Mouse (Mus musculus) C2C12 (cell line): Measurements from ENCODE around the gene Fbxl20.

Experiments
- CTCF ChIP-seq: IDR thresholded peaks from one replicate; pipeline ENCODE4 v1.5.1; 2011; ENCODE audit not compliant: control insufficient read depth, insufficient read depth, insufficient read length
- MAX ChIP-seq: IDR thresholded peaks from one replicate; pipeline ENCODE4 v1.6.1; 2011; ENCODE audit warnings: mild to moderate bottlenecking, control low read depth
- MYOD1 ChIP-seq: IDR thresholded peaks from one replicate; pipeline ENCODE4 v1.6.1; 2011; ENCODE audit warnings: low read depth; ENCODE audit not compliant: control insufficient read depth, insufficient read length
- MYOG ChIP-seq: IDR thresholded peaks from one replicate; pipeline ENCODE4 v1.6.1; 2011; ENCODE audit not compliant: control insufficient read depth, insufficient read length; ENCODE audit errors: extremely low read depth
- USF1 ChIP-seq: IDR thresholded peaks from one replicate; pipeline ENCODE4 v1.6.1; 2011; ENCODE audit warnings: low read depth, mild to moderate bottlenecking, control low read depth, moderate library complexity

GRCm38 (mm10) chr11:98037871-98038270 is 112.3 kb downstream of the Fbxl20 start:
- TF ChIP-seq CTCF (no peak), MYOG (no peak), USF1 (no peak), MAX (no peak), MYOD1 (no peak)
